Mouse (Mus musculus): ENCODE results near the gene Wnk2. TPM values are rescaled to one million over a fixed set of nuclear protein-coding genes. Genes with fewer than 3 reads are reported as not detected.

Gene Wnk2
- polyA plus RNA-seq, 1 experiment, result not detected

GRCm38 (mm10) chr13:48992914-48993313, 154.9 kb downstream of the Wnk2 start:
- H3K4me3 ChIP-seq (ENCODE audit: insufficient read depth, low read depth, low read length), result no peak overlapping the region
- H3K27ac ChIP-seq (replicated peaks; ENCODE audit: low read depth, low read length), result no peak overlapping the region
- no peaks in the 10 kb centered on the region for H3K4me1 ChIP-seq (ENCODE audit: control insufficient read depth, insufficient read depth, insufficient read length, low read length)

- H3K4me1 ChIP-seq (ENCODE audit: control insufficient read depth, insufficient read depth, insufficient read length, low read length), result no peaks in the 10 kb centered on the region
- H3K4me3 ChIP-seq (ENCODE audit: insufficient read depth, low read depth, low read length), result no peak overlapping the region
- no peak overlapping the region for H3K27ac ChIP-seq (replicated peaks; ENCODE audit: low read depth, low read length)
Observed at GRCm38 (mm10) chr13:48990138-48990537, 157.7 kb downstream of the Wnk2 start.

Other genes with a start within 250 kb of the Wnk2 start
- gene Fam120a, start 180.0 kb downstream of the Wnk2 start, polyA plus RNA-seq (2012; ENCODE audit: insufficient read depth, insufficient read length, missing spikeins), result 68.3 and 68.5 TPM in 2 replicates
- 57.7 and 90.3 TPM in 2 replicates for gene Ninj1, start 39.5 kb upstream of the Wnk2 start, polyA plus RNA-seq (2012; ENCODE audit: insufficient read depth, insufficient read length, missing spikeins)
- 68.4 and 68.7 TPM in 2 replicates for gene Card19, start 68.0 kb upstream of the Wnk2 start, polyA plus RNA-seq (2012; ENCODE audit: insufficient read depth, insufficient read length, missing spikeins)
- gene Susd3, start 100.7 kb upstream of the Wnk2 start, polyA plus RNA-seq (2012; ENCODE audit: insufficient read depth, insufficient read length, missing spikeins), result 1.3 TPM in 1 of 2 replicates, not detected in the other
- 0.59 and 1.1 TPM in 2 replicates for gene Fgd3, start 172.3 kb upstream of the Wnk2 start, polyA plus RNA-seq (2012; ENCODE audit: insufficient read depth, insufficient read length, missing spikeins)
- 34.0 and 37.1 TPM in 2 replicates for gene Bicd2, start 193.6 kb upstream of the Wnk2 start, polyA plus RNA-seq (2012; ENCODE audit: insufficient read depth, insufficient read length, missing spikeins)